Mouse (Mus musculus) C2C12 (cell line): ENCODE measurements at regions not wholly inside any gene's neighbourhood (a gene's known extent, or its start where the extent isn't known, plus 50 kb on each side); places are given as distances from the start of the nearest gene placed in this dataset.

ENCODE experiments used
- H3K27me3 ChIP-seq: one replicate; pipeline ENCODE4 v1.6.1; 2011; ENCODE audit not compliant: control insufficient read depth, insufficient read depth, insufficient read length
- H3K36me3 ChIP-seq: one replicate; pipeline ENCODE4 v1.6.1; 2011; ENCODE audit not compliant: control insufficient read depth, insufficient read depth
- H3K4me3 ChIP-seq: one replicate; pipeline ENCODE4 v1.5.1; 2011; ENCODE audit warnings: mild to moderate bottlenecking, control low read depth; ENCODE audit not compliant: poor library complexity, insufficient read depth, severe bottlenecking
- H3K79me2 ChIP-seq: one replicate; pipeline ENCODE4 v1.6.1; 2011; ENCODE audit not compliant: control insufficient read depth, insufficient read depth
- H3K79me3 ChIP-seq: one replicate; pipeline ENCODE4 v1.6.1; 2011; ENCODE audit warnings: low read depth, control low read depth
- H3ac ChIP-seq: one replicate; pipeline ENCODE3; 2011; ENCODE audit warnings: low read depth; ENCODE audit not compliant: control insufficient read depth, insufficient read length
- CEBPB ChIP-seq: IDR thresholded peaks from one replicate; pipeline ENCODE4 v1.6.1; 2011; ENCODE audit warnings: low read depth, mild to moderate bottlenecking, control low read depth, moderate library complexity
- CTCF ChIP-seq: IDR thresholded peaks from one replicate; pipeline ENCODE4 v1.5.1; 2011; ENCODE audit not compliant: control insufficient read depth, insufficient read depth, insufficient read length
- FOSL1 ChIP-seq: IDR thresholded peaks from one replicate; pipeline ENCODE4 v1.8.0; 2011; ENCODE audit warnings: mild to moderate bottlenecking, low read length; ENCODE audit not compliant: poor library complexity, insufficient read depth, severe bottlenecking
- MAX ChIP-seq: IDR thresholded peaks from one replicate; pipeline ENCODE4 v1.6.1; 2011; ENCODE audit warnings: mild to moderate bottlenecking, control low read depth
- MYOD1 ChIP-seq: IDR thresholded peaks from one replicate; pipeline ENCODE4 v1.6.1; 2011; ENCODE audit warnings: low read depth; ENCODE audit not compliant: control insufficient read depth, insufficient read length
- MYOG ChIP-seq: IDR thresholded peaks from one replicate; pipeline ENCODE4 v1.6.1; 2011; ENCODE audit not compliant: control insufficient read depth, insufficient read length; ENCODE audit errors: extremely low read depth
- USF1 ChIP-seq: IDR thresholded peaks from one replicate; pipeline ENCODE4 v1.6.1; 2011; ENCODE audit warnings: low read depth, mild to moderate bottlenecking, control low read depth, moderate library complexity

DNA sequence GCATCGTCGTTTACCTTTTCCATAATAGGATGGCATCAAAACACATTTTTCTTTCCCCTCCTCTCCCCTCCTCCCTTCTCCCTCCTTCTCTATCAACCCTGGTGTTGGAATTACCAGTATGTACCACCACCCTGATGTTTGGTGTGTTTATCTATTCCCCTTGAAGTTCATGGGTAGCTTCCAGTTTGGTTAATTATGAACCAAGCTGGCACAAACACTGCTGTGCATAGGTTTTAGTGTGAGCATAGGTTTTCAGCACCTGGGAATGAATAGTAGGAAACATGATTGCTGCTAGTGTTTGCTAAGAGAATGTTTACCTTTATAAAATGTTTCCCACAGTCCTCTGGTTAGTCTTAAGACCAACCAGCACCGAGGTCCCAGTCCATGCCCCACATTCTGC, 420.1 kb downstream of the Nr2f2 start:
- Histone ChIP-seq H3ac (no peak overlapping the region), H3K79me3 (no peaks in the 10 kb centered on the region), H3K4me3 (no peak overlapping the region), H3K27me3 (no peaks in the 10 kb centered on the region), H3K79me2 (no peaks in the 10 kb centered on the region), H3K36me3 (no peaks in the 10 kb centered on the region)
- no peak for TF ChIP-seq FOSL1
- no peak for TF ChIP-seq MYOD1
- no peak for TF ChIP-seq CTCF
- no peak for TF ChIP-seq USF1
- no peak for TF ChIP-seq MAX
- no peak for TF ChIP-seq MYOG
- no peak for TF ChIP-seq CEBPB

DNA sequence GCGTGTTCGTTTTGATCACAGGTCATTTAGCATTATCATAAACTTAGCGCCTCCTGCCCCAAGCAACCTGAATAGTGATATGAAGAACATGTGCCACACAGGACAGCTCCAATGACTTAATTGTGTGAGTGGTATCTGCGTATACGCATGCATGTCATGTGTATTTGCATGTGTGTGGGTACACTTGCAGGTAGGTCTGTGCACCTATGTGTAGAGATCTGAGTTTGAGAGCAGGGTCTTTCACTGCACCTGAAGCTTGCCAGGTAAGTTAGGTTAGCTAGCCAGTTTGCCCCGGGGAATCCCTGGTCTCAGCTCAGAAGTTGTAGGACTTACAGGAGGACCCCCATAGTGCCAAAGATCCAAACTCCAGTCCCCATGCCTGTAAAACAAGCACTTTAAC, 424.7 kb downstream of the Nr2f2 start:
- H3K36me3 ChIP-seq, result no peaks in the 10 kb centered on the region
- H3K4me3 ChIP-seq, result no peak overlapping the region
- H3K79me3 ChIP-seq, result no peaks in the 10 kb centered on the region
- no peak overlapping the region for H3ac ChIP-seq
- no peaks in the 10 kb centered on the region for H3K27me3 ChIP-seq
- TF ChIP-seq MYOG, result no peak
- no peak for TF ChIP-seq CEBPB
- TF ChIP-seq MYOD1, result no peak
- no peak for TF ChIP-seq CTCF
- no peak for TF ChIP-seq FOSL1
- no peak for TF ChIP-seq MAX
- no peak for TF ChIP-seq USF1
- H3K79me2 ChIP-seq, result no peaks in the 10 kb centered on the region

DNA sequence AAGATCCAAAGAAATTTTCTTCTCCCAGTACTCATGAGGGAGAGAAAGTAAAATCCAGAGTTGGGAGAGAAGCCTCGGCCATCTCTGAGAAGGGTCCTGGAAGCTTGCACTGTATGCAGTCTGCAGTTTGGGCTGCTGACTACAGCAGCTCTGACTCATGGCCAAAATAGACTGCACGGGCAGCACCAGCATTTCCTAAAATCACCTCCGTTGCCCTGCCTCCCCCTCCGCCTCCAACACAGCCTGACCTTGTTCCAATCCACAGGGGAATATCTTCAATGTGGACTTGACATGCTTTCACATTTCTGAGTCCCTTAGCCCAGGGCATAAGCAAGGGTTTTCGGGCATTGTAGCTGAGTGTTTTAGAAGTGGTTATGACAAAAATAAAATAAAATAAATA, 441.3 kb downstream of the Nr2f2 start:
- no peaks in the 10 kb centered on the region for H3K27me3 ChIP-seq
- no peak overlapping the region for H3ac ChIP-seq
- H3K79me3 ChIP-seq, result no peaks in the 10 kb centered on the region
- no peaks in the 10 kb centered on the region for H3K36me3 ChIP-seq
- TF ChIP-seq USF1, result no peak
- no peak for TF ChIP-seq FOSL1
- no peak for TF ChIP-seq MYOG
- TF ChIP-seq MAX, result no peak
- no peak for TF ChIP-seq CEBPB
- TF ChIP-seq CTCF, result no peak
- no peak for TF ChIP-seq MYOD1
- no peak overlapping the region for H3K4me3 ChIP-seq
- H3K79me2 ChIP-seq, result no peaks in the 10 kb centered on the region

DNA sequence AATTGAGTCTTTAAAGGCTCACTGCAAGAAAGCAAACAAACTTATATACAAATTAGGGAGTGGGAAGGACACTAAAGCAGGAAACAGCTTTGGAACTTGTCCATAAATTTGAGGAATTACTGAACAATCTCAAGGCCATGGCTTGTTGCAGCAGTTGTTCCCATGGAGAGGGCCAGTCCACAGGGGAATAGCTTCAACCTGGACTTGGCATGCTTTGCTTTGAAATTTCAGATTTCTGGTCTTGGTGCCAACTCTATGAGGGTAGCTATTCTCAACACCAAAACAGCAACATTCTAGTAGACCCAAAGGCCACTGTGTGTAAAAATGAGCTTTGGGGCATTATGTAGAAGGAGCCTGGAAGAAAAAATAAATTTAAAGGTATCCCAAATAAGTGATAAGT, 442.0 kb downstream of the Nr2f2 start:
- TF ChIP-seq CEBPB, result no peak
- TF ChIP-seq CTCF, result no peak
- no peak for TF ChIP-seq MYOD1
- TF ChIP-seq FOSL1, result no peak
- TF ChIP-seq USF1, result no peak
- TF ChIP-seq MYOG, result no peak
- no peak for TF ChIP-seq MAX
- H3K79me2 ChIP-seq, result no peaks in the 10 kb centered on the region
- H3K79me3 ChIP-seq, result no peaks in the 10 kb centered on the region
- no peaks in the 10 kb centered on the region for H3K36me3 ChIP-seq
- H3K27me3 ChIP-seq, result no peaks in the 10 kb centered on the region
- H3K4me3 ChIP-seq, result no peak overlapping the region
- no peak overlapping the region for H3ac ChIP-seq

DNA sequence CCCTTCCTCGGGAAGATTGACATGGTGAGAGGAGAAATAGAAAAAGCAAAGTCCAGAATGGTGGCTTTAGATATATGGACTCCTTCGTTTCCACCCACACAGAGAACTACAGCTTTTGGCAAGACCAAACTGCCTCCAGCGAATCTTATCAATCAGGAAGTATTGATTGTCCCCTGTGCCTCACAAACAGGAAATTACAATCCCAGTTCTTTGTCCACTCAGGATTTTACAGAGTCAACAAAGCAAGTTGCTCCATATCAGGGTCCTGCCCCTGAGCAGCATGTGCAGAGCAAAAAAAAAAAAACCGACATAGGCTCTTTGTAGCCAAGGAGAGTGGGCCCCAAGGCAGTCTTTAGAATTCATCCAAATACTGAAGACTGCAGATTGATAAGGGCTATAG, 454.8 kb downstream of the Nr2f2 start:
- Histone ChIP-seq H3K4me3 (no peak overlapping the region), H3K79me2 (no peaks in the 10 kb centered on the region), H3K27me3 (no peaks in the 10 kb centered on the region), H3K79me3 (no peaks in the 10 kb centered on the region), H3K36me3 (no peaks in the 10 kb centered on the region), H3ac (no peak overlapping the region)
- TF ChIP-seq CEBPB (no peak), MAX (no peak), MYOD1 (no peak), FOSL1 (no peak), MYOG (no peak), USF1 (no peak), CTCF (no peak)
